Mouse (Mus musculus): ENCODE data around the gene Gm20547. TPM values are rescaled to one million over a fixed set of nuclear protein-coding genes. Genes with fewer than 3 reads are reported as not detected.

Gm20547 gene
- polyA plus RNA-seq, 1 experiment from 2014 or later = not detected

GRCm38 (mm10) chr17:34808599-34809205, 73.1 kb downstream of the Gm20547 start:
- no peak for ATAC-seq (replicated peaks)
- Histone ChIP-seq H3K27me3 (no peaks in the 10 kb centered on the region), H3K9ac (replicated peaks) (no peak overlapping the region), H3K4me3 (no peak overlapping the region), H3K9me3 (no peaks in the 10 kb centered on the region), H3K27ac (replicated peaks) (no peak overlapping the region), H3K4me1 (no peaks in the 10 kb centered on the region), H3K36me3 (no peaks in the 10 kb centered on the region), H3K4me2 (replicated peaks) (no peak overlapping the region)
- WGBS = 83% methylated on average over 6 of the region's 6 CpGs

GRCm38 (mm10) chr17:34807176-34807575, 74.7 kb downstream of the Gm20547 start:
- ATAC-seq (replicated peaks) = no peak
- no peaks in the 10 kb centered on the region for H3K36me3 ChIP-seq
- no peak overlapping the region for H3K4me3 ChIP-seq
- no peak overlapping the region for H3K4me2 ChIP-seq (replicated peaks)
- H3K27me3 ChIP-seq = no peaks in the 10 kb centered on the region
- H3K9me3 ChIP-seq = no peaks in the 10 kb centered on the region
- no peak overlapping the region for H3K9ac ChIP-seq (replicated peaks)
- 64% methylated on average over 3 of the region's 3 CpGs for WGBS
- H3K27ac ChIP-seq (replicated peaks) = no peak overlapping the region
- H3K4me1 ChIP-seq = no peaks in the 10 kb centered on the region

Small RNA genes within 50 kb of the gene (microRNA-seq; reads per million reads assigned to microRNA genes)
- gene Mir6970 (0.88 reads per million), gene Mir6971 (4.0 reads per million, percentile 13 among the genes with 10 or more reads in this experiment), gene Mir6972 (not detected)

Other genes starting within 250 kb of the Gm20547 start
- gene Fkbpl, start 237.3 kb downstream of the Gm20547 start, polyA plus RNA-seq (2015; fragmentation: Nextera tagmentation; extraction: Ambion mirVana) = 15.3 and 15.8 TPM in 2 replicates
- gene Atf6b, start 234.9 kb downstream of the Gm20547 start, polyA plus RNA-seq (2015; fragmentation: Nextera tagmentation; extraction: Ambion mirVana) = 111 and 112 TPM in 2 replicates
- gene Tnxb, start 211.5 kb downstream of the Gm20547 start, polyA plus RNA-seq (2015; fragmentation: Nextera tagmentation; extraction: Ambion mirVana) = 0.05 and 0.06 TPM in 2 replicates
- 0.04 TPM in 1 of 2 replicates, not detected in the other for gene C4b, start 138.2 kb downstream of the Gm20547 start, polyA plus RNA-seq (2015; fragmentation: Nextera tagmentation; extraction: Ambion mirVana)
- not detected in 2 replicates for gene Cyp21a1, start 77.5 kb downstream of the Gm20547 start, polyA plus RNA-seq (2015; fragmentation: Nextera tagmentation; extraction: Ambion mirVana)
- 39.8 and 43.0 TPM in 2 replicates for gene Stk19, start 45.1 kb downstream of the Gm20547 start, polyA plus RNA-seq (2015; fragmentation: Nextera tagmentation; extraction: Ambion mirVana)
- 75.2 and 77.8 TPM in 2 replicates for gene Dxo, start 45.0 kb downstream of the Gm20547 start, polyA plus RNA-seq (2015; fragmentation: Nextera tagmentation; extraction: Ambion mirVana)
- 59.6 and 59.7 TPM in 2 replicates for gene Skiv2l, start 31.8 kb downstream of the Gm20547 start, polyA plus RNA-seq (2015; fragmentation: Nextera tagmentation; extraction: Ambion mirVana)
- gene Nelfe, start 31.7 kb downstream of the Gm20547 start, polyA plus RNA-seq (2015; fragmentation: Nextera tagmentation; extraction: Ambion mirVana) = 94.9 and 97.1 TPM in 2 replicates
- gene Cfb, start 19.5 kb downstream of the Gm20547 start, polyA plus RNA-seq (2015; fragmentation: Nextera tagmentation; extraction: Ambion mirVana) = 1.8 and 2.1 TPM in 2 replicates
- gene Zbtb12, start 2.6 kb downstream of the Gm20547 start, polyA plus RNA-seq (2015; fragmentation: Nextera tagmentation; extraction: Ambion mirVana) = 9.5 and 9.9 TPM in 2 replicates
- gene C2, start 16.2 kb upstream of the Gm20547 start, polyA plus RNA-seq (2015; fragmentation: Nextera tagmentation; extraction: Ambion mirVana) = 0.77 and 1.5 TPM in 2 replicates
- 108 and 111 TPM in 2 replicates for gene Ehmt2, start 16.4 kb upstream of the Gm20547 start, polyA plus RNA-seq (2015; fragmentation: Nextera tagmentation; extraction: Ambion mirVana)
- gene Slc44a4, start 32.4 kb upstream of the Gm20547 start, polyA plus RNA-seq (2015; fragmentation: Nextera tagmentation; extraction: Ambion mirVana) = not detected in 2 replicates
- 27.9 and 31.0 TPM in 2 replicates for gene Neu1, start 49.2 kb upstream of the Gm20547 start, polyA plus RNA-seq (2015; fragmentation: Nextera tagmentation; extraction: Ambion mirVana)
- 0.10 and 0.17 TPM in 2 replicates for gene Hspa1b, start 77.2 kb upstream of the Gm20547 start, polyA plus RNA-seq (2015; fragmentation: Nextera tagmentation; extraction: Ambion mirVana)
- gene Gm20481, start 87.9 kb upstream of the Gm20547 start, polyA plus RNA-seq (2015; fragmentation: Nextera tagmentation; extraction: Ambion mirVana) = not detected in 2 replicates
- 3.6 and 3.7 TPM in 2 replicates for gene Hspa1a, start 90.1 kb upstream of the Gm20547 start, polyA plus RNA-seq (2015; fragmentation: Nextera tagmentation; extraction: Ambion mirVana)
- gene Hspa1l, start 90.7 kb upstream of the Gm20547 start, polyA plus RNA-seq (2015; fragmentation: Nextera tagmentation; extraction: Ambion mirVana) = 1.5 TPM in 2 replicates
- gene Lsm2, start 99.8 kb upstream of the Gm20547 start, polyA plus RNA-seq (2015; fragmentation: Nextera tagmentation; extraction: Ambion mirVana) = 132 and 149 TPM in 2 replicates
- gene Vars, start 118.9 kb upstream of the Gm20547 start, polyA plus RNA-seq (2015; fragmentation: Nextera tagmentation; extraction: Ambion mirVana) = 82.9 and 88.6 TPM in 2 replicates
- gene Vwa7, start 134.5 kb upstream of the Gm20547 start, polyA plus RNA-seq (2015; fragmentation: Nextera tagmentation; extraction: Ambion mirVana) = 0.14 and 0.28 TPM in 2 replicates
- gene Sapcd1, start 146.0 kb upstream of the Gm20547 start, polyA plus RNA-seq (2015; fragmentation: Nextera tagmentation; extraction: Ambion mirVana) = 5.8 and 5.9 TPM in 2 replicates
- 2.8 and 3.2 TPM in 2 replicates for gene Msh5, start 164.7 kb upstream of the Gm20547 start, polyA plus RNA-seq (2015; fragmentation: Nextera tagmentation; extraction: Ambion mirVana)
- gene Clic1, start 167.9 kb upstream of the Gm20547 start, polyA plus RNA-seq (2015; fragmentation: Nextera tagmentation; extraction: Ambion mirVana) = 98.4 and 100 TPM in 2 replicates
- gene Ddah2, start 177.0 kb upstream of the Gm20547 start, polyA plus RNA-seq (2015; fragmentation: Nextera tagmentation; extraction: Ambion mirVana) = 540 and 556 TPM in 2 replicates
- gene Ly6g6c, start 183.3 kb upstream of the Gm20547 start, polyA plus RNA-seq (2015; fragmentation: Nextera tagmentation; extraction: Ambion mirVana) = not detected in 2 replicates
- 0.15 and 0.17 TPM in 2 replicates for gene Mpig6b, start 184.1 kb upstream of the Gm20547 start, polyA plus RNA-seq (2015; fragmentation: Nextera tagmentation; extraction: Ambion mirVana)
- gene Ly6g6e, start 194.9 kb upstream of the Gm20547 start, polyA plus RNA-seq (2015; fragmentation: Nextera tagmentation; extraction: Ambion mirVana) = 10.0 and 11.9 TPM in 2 replicates
- 0.46 and 0.47 TPM in 2 replicates for gene Ly6g6d, start 196.0 kb upstream of the Gm20547 start, polyA plus RNA-seq (2015; fragmentation: Nextera tagmentation; extraction: Ambion mirVana)
- 0.32 TPM in 1 of 2 replicates, not detected in the other for gene Ly6g6f, start 203.6 kb upstream of the Gm20547 start, polyA plus RNA-seq (2015; fragmentation: Nextera tagmentation; extraction: Ambion mirVana)
- 93.2 and 97.4 TPM in 2 replicates for gene Abhd16a, start 207.2 kb upstream of the Gm20547 start, polyA plus RNA-seq (2015; fragmentation: Nextera tagmentation; extraction: Ambion mirVana)
- not detected in 2 replicates for gene Ly6g5c, start 226.2 kb upstream of the Gm20547 start, polyA plus RNA-seq (2015; fragmentation: Nextera tagmentation; extraction: Ambion mirVana)
- 1.2 and 1.3 TPM in 2 replicates for gene Ly6g5b, start 233.4 kb upstream of the Gm20547 start, polyA plus RNA-seq (2015; fragmentation: Nextera tagmentation; extraction: Ambion mirVana)
- gene Gpank1, start 239.4 kb upstream of the Gm20547 start, polyA plus RNA-seq (2015; fragmentation: Nextera tagmentation; extraction: Ambion mirVana) = 29.3 and 32.0 TPM in 2 replicates
- gene Csnk2b, start 240.0 kb upstream of the Gm20547 start, polyA plus RNA-seq (2015; fragmentation: Nextera tagmentation; extraction: Ambion mirVana) = 307 and 309 TPM in 2 replicates
- 8.7 TPM in 2 replicates for gene D17H6S53E, start 244.3 kb upstream of the Gm20547 start, polyA plus RNA-seq (2015; fragmentation: Nextera tagmentation; extraction: Ambion mirVana)

Data from forebrain, embryonic 15.5 days (tissue).